Mouse (Mus musculus) liver, embryonic 16.5 days (tissue): ENCODE data around the gene Wdr25. TPM values are rescaled to one million over a fixed set of nuclear protein-coding genes. Genes with fewer than 3 reads are reported as not detected.

Source experiments
- ATAC-seq: fragments of 200-750 bp; cut with Nextera tagmentation; 2 replicates; pipeline ENCODE4 v1.8.0; 2017; ENCODE audit warnings: low read depth, mild to moderate bottlenecking, moderate number of reproducible peaks, moderate library complexity
- H3K27ac ChIP-seq: fragments of 300-500 bp; sonication (generic); 2 replicates; pipeline ENCODE4 v1.5.1; 2014; ENCODE audit warnings: mild to moderate bottlenecking, low read length
- H3K27me3 ChIP-seq: fragments of 300-500 bp; sonication (generic); 2 replicates; pipeline ENCODE4 v1.6.1; 2014; ENCODE audit warnings: low read depth, low read length, mixed read lengths; ENCODE audit not compliant: control insufficient read depth, insufficient read depth
- H3K36me3 ChIP-seq: fragments of 300-500 bp; sonication (generic); 2 replicates; pipeline ENCODE4 v1.6.1; 2014; ENCODE audit warnings: mild to moderate bottlenecking; ENCODE audit not compliant: control insufficient read depth, insufficient read depth
- H3K4me1 ChIP-seq: fragments of 300-500 bp; sonication (generic); 2 replicates; pipeline ENCODE4 v1.6.1; 2014; ENCODE audit warnings: low read depth, low read length, mixed read lengths; ENCODE audit not compliant: control insufficient read depth
- H3K4me2 ChIP-seq: fragments of 300-500 bp; sonication (generic); 2 replicates; pipeline ENCODE4 v1.6.1; 2014; ENCODE audit warnings: low read depth, low read length, mixed read lengths
- H3K4me3 ChIP-seq: fragments of 300-500 bp; sonication (generic); 2 replicates; pipeline ENCODE4 v1.5.1; 2014; ENCODE audit warnings: low read depth, mild to moderate bottlenecking, low read length
- H3K9ac ChIP-seq: fragments of 300-500 bp; sonication (generic); 2 replicates; pipeline ENCODE4 v1.6.1; 2014; ENCODE audit warnings: low read depth, low read length
- H3K9me3 ChIP-seq: fragments of 300-500 bp; sonication (generic); replicated peaks from 2 replicates; pipeline ENCODE4 v1.6.1; 2016; ENCODE audit warnings: low read length; ENCODE audit not compliant: control insufficient read depth
- WGBS: fragments of 180-500 bp; shearing (Covaris S2); extraction: QIAGEN DNeasy Blood & Tissue Kit; methylation state at CpG from one replicate; pipeline ENCODE4 v1.1.7; 2014; ENCODE audit not compliant: insufficient replicate concordance; 5-methylcytosine and 5-hydroxymethylcytosine counted together
- polyA plus RNA-seq: library from polyadenylated mRNA; unstranded; fragments of >200 nt; fragmentation: Nextera tagmentation; extraction: Ambion mirVana; gene quantifications from 2 replicates; pipeline ENCODE4 v1.2.1, GENCODE M21; 2015

Gene Wdr25
- polyA plus RNA-seq, 1 experiment from 2014 or later: 1.3 TPM

DNA sequence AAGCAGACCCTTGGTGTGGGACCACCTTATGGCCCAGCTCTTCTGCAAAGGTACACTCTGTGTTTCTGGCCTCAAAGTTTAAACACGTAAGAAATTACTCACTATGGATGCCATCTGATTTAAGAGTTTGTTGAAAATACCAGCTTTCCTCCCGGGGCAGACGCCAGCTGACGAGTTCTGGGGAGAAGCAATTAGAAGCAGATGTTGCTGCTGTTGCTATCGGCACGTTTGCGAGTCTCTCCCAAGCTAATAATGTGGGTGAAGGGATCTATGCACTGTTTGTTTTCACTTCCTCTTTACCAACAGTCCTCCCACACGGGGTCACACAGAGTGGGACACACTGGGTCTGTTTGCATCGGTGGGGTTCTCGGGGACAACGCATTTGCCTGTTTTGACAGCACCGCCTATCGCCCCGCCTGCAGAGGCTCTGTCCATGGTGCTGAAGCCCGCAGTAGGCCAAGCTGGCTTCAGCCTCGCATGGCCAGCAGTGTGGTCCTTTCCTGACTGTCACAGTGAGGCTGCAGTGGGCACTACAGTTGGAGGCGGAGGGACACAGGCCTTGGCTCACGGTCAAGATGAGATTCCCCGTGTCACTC lies 101.1 kb downstream of the Wdr25 start:
- peak; percentile 24; the same call in 1 of the 2 replicates for ATAC-seq

DNA sequence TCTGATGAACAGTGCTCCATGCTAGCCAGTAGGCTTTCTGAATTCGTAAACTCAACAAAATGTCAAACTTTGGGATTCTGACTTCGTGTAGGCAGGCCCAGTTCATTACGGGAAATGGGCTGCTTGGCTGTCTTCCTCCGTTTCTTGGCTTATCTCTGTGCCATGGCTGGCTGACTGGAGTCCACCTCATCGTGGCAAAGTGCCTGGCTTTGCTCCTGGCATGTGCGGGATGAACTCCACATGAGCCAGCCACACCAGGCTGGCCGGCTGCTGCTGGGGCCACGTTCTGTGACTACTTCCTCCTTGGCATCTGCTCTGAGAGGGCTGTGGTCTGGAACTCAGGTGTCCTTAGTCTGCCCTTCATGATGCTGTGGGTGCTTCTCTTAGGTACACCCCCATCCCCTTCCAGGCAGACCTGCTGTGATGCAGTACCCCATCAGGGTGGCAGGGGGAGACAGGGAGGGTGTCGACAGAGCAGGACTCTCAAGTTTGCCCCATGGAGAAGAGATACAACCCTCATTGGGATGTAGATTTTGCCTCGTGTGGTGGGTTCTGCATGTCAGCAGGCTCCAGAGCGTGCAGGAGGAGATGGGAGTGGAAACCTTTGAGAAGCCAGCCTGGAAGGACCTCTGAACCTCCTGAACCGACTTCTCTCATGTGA lies 102.7 kb downstream of the Wdr25 start:
- no peak overlapping the region for H3K4me2 ChIP-seq
- no peaks in the 10 kb centered on the region for H3K4me1 ChIP-seq
- no peak overlapping the region for H3K4me3 ChIP-seq
- ATAC-seq: no peak
- H3K9ac ChIP-seq: no peak overlapping the region
- H3K36me3 ChIP-seq: no peaks in the 10 kb centered on the region
- WGBS: 55% methylated on average over 12 of the region's 12 CpGs
- no peaks in the 10 kb centered on the region for H3K27me3 ChIP-seq
- no peak overlapping the region for H3K27ac ChIP-seq
- H3K9me3 ChIP-seq: no peaks in the 10 kb centered on the region

More for the DNA sequence above, 101.1 kb downstream of the Wdr25 start:
- WGBS: 11% methylated on average over 19 of the region's 19 CpGs
- Histone ChIP-seq H3K9me3 (no peaks in the 10 kb centered on the region), H3K9ac (no peak overlapping the region), H3K4me3 (no peak overlapping the region), H3K4me2 (peak overlapping the region; percentile 23; the same call in 1 of the 2 replicates), H3K4me1 (no peaks in the 10 kb centered on the region), H3K27me3 (no peaks in the 10 kb centered on the region), H3K36me3 (no peaks in the 10 kb centered on the region), H3K27ac (no peak overlapping the region)

DNA sequence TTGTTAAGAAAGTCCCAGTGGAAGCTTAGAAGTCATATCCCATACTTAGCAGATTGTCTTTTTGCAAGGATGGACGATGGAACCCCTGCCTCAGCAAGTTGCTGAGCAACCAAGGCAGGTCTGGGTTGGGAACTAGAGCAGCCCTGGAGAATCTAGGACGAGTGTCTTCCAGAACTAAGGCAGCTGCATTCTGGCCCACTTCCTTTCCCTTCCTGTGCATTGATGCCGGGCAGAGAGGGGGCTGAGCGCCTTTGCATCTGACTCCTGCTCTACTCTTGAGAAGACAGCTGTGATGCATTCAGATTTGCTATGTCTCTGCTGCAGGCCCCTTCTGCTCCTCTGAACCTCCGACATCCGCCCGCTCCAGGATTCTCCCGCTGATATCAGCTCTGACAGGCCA lies 103.8 kb downstream of the Wdr25 start:
- WGBS: 68% methylated on average over 8 of the region's 8 CpGs
- Histone ChIP-seq H3K9me3 (no peaks in the 10 kb centered on the region), H3K4me3 (no peak overlapping the region), H3K27ac (no peak overlapping the region), H3K36me3 (no peaks in the 10 kb centered on the region), H3K27me3 (no peaks in the 10 kb centered on the region), H3K4me1 (no peaks in the 10 kb centered on the region), H3K9ac (no peak overlapping the region), H3K4me2 (no peak overlapping the region)
- ATAC-seq: no peak

DNA sequence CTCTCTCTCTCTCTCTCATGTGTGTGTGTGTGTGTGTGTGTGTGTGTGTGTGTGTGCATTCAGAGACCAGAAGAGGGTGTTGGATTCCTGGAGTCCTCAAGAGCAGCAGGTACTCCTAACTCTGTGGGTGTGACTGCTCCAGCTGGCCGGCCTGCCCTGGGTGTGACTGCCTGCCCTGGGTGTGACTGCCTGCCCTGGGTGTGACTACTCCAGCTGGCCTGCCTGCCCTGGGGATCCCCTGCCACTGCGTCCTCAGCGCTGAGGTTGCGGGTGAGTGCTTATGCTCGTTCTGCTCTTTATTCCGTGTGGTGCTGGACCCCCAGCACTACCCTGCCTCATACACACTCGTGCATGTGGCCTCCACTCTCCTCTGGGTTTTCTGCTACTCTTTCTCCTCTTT lies 109.5 kb downstream of the Wdr25 start:
- ATAC-seq: no peak
- H3K9me3 ChIP-seq: no peaks in the 10 kb centered on the region
- H3K4me2 ChIP-seq: no peak overlapping the region
- 52% methylated on average over 7 of the region's 7 CpGs for WGBS
- H3K27ac ChIP-seq: no peak overlapping the region
- H3K4me3 ChIP-seq: no peak overlapping the region
- H3K9ac ChIP-seq: no peak overlapping the region
- H3K27me3 ChIP-seq: no peaks in the 10 kb centered on the region
- H3K4me1 ChIP-seq: no peaks in the 10 kb centered on the region
- H3K36me3 ChIP-seq: no peaks in the 10 kb centered on the region

DNA sequence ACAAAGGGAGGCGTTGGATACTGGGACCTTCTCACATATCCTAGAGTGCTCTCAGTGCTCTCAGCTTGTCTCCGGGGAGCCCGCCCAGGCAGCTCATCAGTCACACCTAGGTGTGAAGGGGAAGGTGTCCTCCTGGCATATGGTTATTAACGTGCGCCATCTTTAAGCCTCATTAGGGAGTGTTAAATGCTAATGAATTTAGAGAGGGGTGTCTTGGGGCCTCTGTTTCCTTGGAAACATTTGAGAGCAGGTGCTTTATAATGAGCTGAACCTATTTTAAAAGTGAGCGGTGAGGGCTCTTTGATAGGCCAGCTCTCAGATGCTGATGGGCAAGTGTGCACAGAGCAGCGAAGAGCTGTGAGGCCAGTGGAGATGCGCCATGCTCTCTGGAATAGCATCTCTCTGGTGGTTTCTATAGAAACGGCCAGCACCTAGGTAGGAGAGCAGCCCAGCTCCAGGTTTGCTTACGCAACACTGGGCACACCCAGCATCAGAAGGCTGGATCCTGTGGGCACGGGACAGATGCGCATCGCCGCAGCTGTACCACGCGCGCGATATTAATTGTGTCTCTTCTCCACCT lies 116.7 kb downstream of the Wdr25 start:
- WGBS: 78% methylated on average over 18 of the region's 18 CpGs
- H3K4me1 ChIP-seq: no peaks in the 10 kb centered on the region
- ATAC-seq: no peak
- no peaks in the 10 kb centered on the region for H3K27me3 ChIP-seq
- H3K4me2 ChIP-seq: no peak overlapping the region
- no peaks in the 10 kb centered on the region for H3K36me3 ChIP-seq
- no peaks in the 10 kb centered on the region for H3K9me3 ChIP-seq
- no peak overlapping the region for H3K27ac ChIP-seq
- H3K4me3 ChIP-seq: no peak overlapping the region
- no peak overlapping the region for H3K9ac ChIP-seq

DNA sequence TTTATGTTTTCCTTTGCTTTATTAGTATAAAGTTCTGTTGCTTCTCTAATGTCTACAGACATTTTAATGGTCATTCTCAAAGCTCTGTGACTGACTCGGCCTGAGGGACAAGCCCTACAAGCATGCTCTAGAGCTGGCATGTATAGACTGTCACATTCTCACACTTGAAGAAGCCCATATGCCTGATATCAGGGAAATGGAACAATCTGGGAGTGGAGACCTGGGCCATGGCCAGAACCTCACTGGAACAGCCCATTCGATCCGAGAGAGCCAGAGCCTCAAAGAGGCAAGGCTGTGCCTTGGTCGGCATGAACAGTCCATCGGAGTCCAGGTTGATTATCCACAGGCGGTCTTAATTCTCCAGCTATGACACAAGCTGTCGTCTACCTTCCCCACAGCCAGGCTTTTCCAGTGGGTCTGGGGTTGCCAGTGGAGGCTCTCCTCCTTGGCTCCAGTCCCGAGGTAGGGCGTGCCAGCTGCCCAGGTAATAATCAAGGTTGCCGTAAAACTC lies 128.8 kb downstream of the Wdr25 start:
- no peak for ATAC-seq
- Histone ChIP-seq H3K27me3 (no peaks in the 10 kb centered on the region), H3K4me2 (no peak overlapping the region), H3K9me3 (no peaks in the 10 kb centered on the region), H3K4me3 (no peak overlapping the region), H3K27ac (no peak overlapping the region), H3K4me1 (no peaks in the 10 kb centered on the region), H3K36me3 (no peaks in the 10 kb centered on the region), H3K9ac (no peak overlapping the region)
- 65% methylated on average over 10 of the region's 10 CpGs for WGBS

DNA sequence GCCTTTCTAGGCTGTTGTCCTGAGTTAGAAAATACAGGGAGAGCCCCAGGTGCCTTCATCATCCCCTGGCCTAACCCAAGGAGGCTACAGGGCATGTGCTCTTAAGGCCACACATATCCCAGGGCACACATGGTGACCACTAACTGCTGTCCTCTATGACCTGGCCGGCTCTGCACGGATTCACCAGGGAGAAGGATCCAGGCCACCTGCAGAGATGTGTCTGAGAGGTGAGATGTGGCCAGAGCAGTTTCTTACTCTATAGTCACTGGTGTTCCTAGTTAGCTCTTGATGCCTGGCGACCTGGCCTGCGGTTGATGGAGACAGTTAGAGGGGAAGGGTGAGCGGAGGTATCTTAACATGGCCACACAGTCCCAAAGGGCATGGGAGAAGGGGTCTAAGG lies 129.5 kb downstream of the Wdr25 start:
- no peak overlapping the region for H3K27ac ChIP-seq
- H3K9ac ChIP-seq: no peak overlapping the region
- 67% methylated on average over 5 of the region's 5 CpGs for WGBS
- H3K4me2 ChIP-seq: no peak overlapping the region
- H3K4me1 ChIP-seq: no peaks in the 10 kb centered on the region
- H3K4me3 ChIP-seq: no peak overlapping the region
- H3K27me3 ChIP-seq: no peaks in the 10 kb centered on the region
- ATAC-seq: no peak
- H3K9me3 ChIP-seq: no peaks in the 10 kb centered on the region
- no peaks in the 10 kb centered on the region for H3K36me3 ChIP-seq

DNA sequence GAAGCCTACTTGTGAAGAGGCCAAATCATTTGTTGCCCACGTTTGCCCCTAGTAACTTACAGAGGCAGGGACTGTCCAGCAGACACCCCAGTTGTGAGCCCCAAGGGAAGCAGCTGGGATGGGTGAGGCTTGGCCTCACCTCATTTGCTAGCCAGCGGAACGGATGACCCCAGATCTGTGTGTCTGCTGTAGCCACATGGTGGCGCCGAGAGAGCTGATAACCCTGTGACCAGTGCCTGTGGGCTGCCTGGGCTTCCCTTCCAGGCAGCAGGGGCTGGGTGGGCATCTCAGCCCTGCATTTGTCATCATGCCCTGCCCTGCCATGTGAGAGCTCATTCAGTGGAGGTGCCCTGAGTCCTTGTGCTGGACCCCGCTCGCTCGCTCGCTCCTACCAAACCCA lies 130.3 kb downstream of the Wdr25 start:
- WGBS: 60% methylated on average over 9 of the region's 9 CpGs
- Histone ChIP-seq H3K27ac (no peak overlapping the region), H3K9me3 (no peaks in the 10 kb centered on the region), H3K9ac (no peak overlapping the region), H3K4me1 (no peaks in the 10 kb centered on the region), H3K27me3 (no peaks in the 10 kb centered on the region), H3K4me2 (no peak overlapping the region), H3K4me3 (no peak overlapping the region), H3K36me3 (no peaks in the 10 kb centered on the region)
- no peak for ATAC-seq

DNA sequence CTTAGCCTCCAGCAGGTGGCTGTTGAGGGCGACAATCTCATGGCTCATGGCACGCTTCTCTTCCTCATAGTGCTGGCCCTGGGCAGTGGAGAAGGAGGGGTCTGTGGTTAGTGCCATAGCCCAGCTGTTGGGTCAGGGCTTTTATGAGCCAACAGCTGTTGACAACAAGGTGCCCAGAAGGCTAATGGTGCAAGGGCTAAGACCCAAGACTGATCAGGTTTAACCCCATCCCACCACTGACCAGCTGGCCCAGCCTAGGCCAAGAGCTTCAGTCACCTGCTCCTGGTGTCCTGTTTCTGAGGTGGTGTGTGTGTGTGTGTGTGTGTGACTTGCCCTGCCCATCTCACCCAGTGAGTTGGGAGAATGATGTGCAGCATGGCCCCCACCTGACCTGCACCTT lies 143.6 kb downstream of the Wdr25 start:
- no peak for ATAC-seq
- WGBS: 54% methylated on average over 2 of the region's 2 CpGs
- no peak overlapping the region for H3K4me2 ChIP-seq

More for the DNA sequence above, 143.6 kb downstream of the Wdr25 start:
- Histone ChIP-seq H3K27ac (no peak overlapping the region), H3K9ac (no peak overlapping the region), H3K27me3 (peaks cover 20% of the 10 kb centered on the region), H3K36me3 (no peaks in the 10 kb centered on the region), H3K4me3 (no peak overlapping the region), H3K9me3 (no peaks in the 10 kb centered on the region), H3K4me1 (no peaks in the 10 kb centered on the region)
